Mouse (Mus musculus) intestine, embryonic 15.5 days (tissue): ENCODE results near the gene Tmem174. TPM values are rescaled to one million over a fixed set of nuclear protein-coding genes. Genes with fewer than 3 reads are reported as not detected.

Source experiments
- ATAC-seq: fragments of 200-750 bp; cut with Nextera tagmentation; 2 replicates; pipeline ENCODE4 v1.8.0; 2017; ENCODE audit warnings: moderate TSS enrichment, moderate library complexity
- H3K27ac ChIP-seq: fragments of 300-500 bp; sonication (generic); 2 replicates; pipeline ENCODE4 v1.5.1; 2015; ENCODE audit warnings: mild to moderate bottlenecking, inconsistent platforms
- H3K27me3 ChIP-seq: fragments of 300-500 bp; sonication (generic); replicated peaks from 2 replicates; pipeline ENCODE4 v1.6.1; 2015; ENCODE audit warnings: inconsistent platforms
- H3K36me3 ChIP-seq: fragments of 300-500 bp; sonication (generic); 2 replicates; pipeline ENCODE4 v1.6.1; 2015; ENCODE audit warnings: inconsistent platforms
- H3K4me1 ChIP-seq: fragments of 300-500 bp; sonication (generic); replicated peaks from 2 replicates; pipeline ENCODE4 v1.6.1; 2015; ENCODE audit warnings: inconsistent platforms
- H3K4me2 ChIP-seq: fragments of 300-500 bp; sonication (generic); replicated peaks from 2 replicates; pipeline ENCODE4 v1.6.1; 2015; ENCODE audit warnings: mild to moderate bottlenecking, inconsistent platforms
- H3K4me3 ChIP-seq: fragments of 300-500 bp; sonication (generic); replicated peaks from 2 replicates; pipeline ENCODE4 v1.5.1; 2015; ENCODE audit warnings: inconsistent platforms
- H3K9ac ChIP-seq: fragments of 300-500 bp; sonication (generic); 2 replicates; pipeline ENCODE4 v1.6.1; 2015; ENCODE audit warnings: inconsistent platforms
- H3K9me3 ChIP-seq: fragments of 300-500 bp; sonication (generic); 2 replicates; pipeline ENCODE4 v1.6.1; 2016; ENCODE audit warnings: inconsistent platforms
- WGBS: fragments of 180-500 bp; shearing (Covaris S2); methylation state at CpG from one replicate; pipeline ENCODE4 v1.1.7; 2015; 5-methylcytosine and 5-hydroxymethylcytosine counted together
- polyA plus RNA-seq: library from polyadenylated mRNA; unstranded; fragments of >200 nt; fragmentation: Nextera tagmentation; extraction: Ambion mirVana; gene quantifications from 2 replicates; pipeline ENCODE4 v1.2.1, GENCODE M21; 2015

Gene Tmem174
- 0.06 and 0.09 TPM in 2 replicates for polyA plus RNA-seq

- no peak within 1 kb of the TSS for H3K4me3 ChIP-seq
- ATAC-seq: no peak
- H3K36me3 ChIP-seq: no peaks in the 10 kb centered on the region
- H3K9ac ChIP-seq: no peak within 1 kb of the TSS
- peak within 1 kb of the TSS; percentile 86 for H3K27ac ChIP-seq
- no peaks in the 10 kb centered on the region for H3K27me3 ChIP-seq
- WGBS: 82% methylated on average over 12 of the region's 12 CpGs
- H3K9me3 ChIP-seq: no peaks in the 10 kb centered on the region
- 0 out of 2 replicates have a peak, but pooled peaks cover 4% of the 10 kb centered on the region for H3K4me1 ChIP-seq
- H3K4me2 ChIP-seq: no peak within 1 kb of the TSS
These were observed at the start of gene Tmem174 for GRCm38 (mm10) chr13:98637145-98637544. TSS of gene Tmem174 (minus strand) at chr13:98637410.

- Histone ChIP-seq H3K27ac (peak overlapping the region; percentile 82), H3K9ac (no peak overlapping the region), H3K4me1 (peaks cover 16% of the 10 kb centered on the region), H3K9me3 (no peaks in the 10 kb centered on the region), H3K4me3 (no peak overlapping the region), H3K4me2 (no peak overlapping the region), H3K27me3 (no peaks in the 10 kb centered on the region), H3K36me3 (no peaks in the 10 kb centered on the region)
- WGBS: 53% methylated on average over 9 of the region's 9 CpGs
- ATAC-seq: peak; percentile 34
These were observed 47.1 kb upstream of the Tmem174 start for GRCm38 (mm10) chr13:98684144-98684900.

GRCm38 (mm10) chr13:98683412-98683811, 46.2 kb upstream of the Tmem174 start:
- no peak for ATAC-seq
- no peaks in the 10 kb centered on the region for H3K27me3 ChIP-seq
- no peaks in the 10 kb centered on the region for H3K36me3 ChIP-seq
- peaks cover 18% of the 10 kb centered on the region for H3K4me1 ChIP-seq
- WGBS: 81% methylated on average over 2 of the region's 2 CpGs
- H3K4me3 ChIP-seq: no peak overlapping the region
- no peaks in the 10 kb centered on the region for H3K9me3 ChIP-seq
- no peak overlapping the region for H3K4me2 ChIP-seq
- H3K27ac ChIP-seq: no peak overlapping the region; the same call in 1 of the 2 replicates
- H3K9ac ChIP-seq: no peak overlapping the region

GRCm38 (mm10) chr13:98680470-98681060, 43.4 kb upstream of the Tmem174 start:
- H3K9ac ChIP-seq: no peak overlapping the region
- peak; percentile 53 for ATAC-seq

GRCm38 (mm10) chr13:98679631-98680041, 42.4 kb upstream of the Tmem174 start:
- Histone ChIP-seq H3K4me3 (no peak overlapping the region), H3K4me2 (no peak overlapping the region), H3K27me3 (no peaks in the 10 kb centered on the region), H3K4me1 (peaks cover 18% of the 10 kb centered on the region), H3K9me3 (no peaks in the 10 kb centered on the region), H3K36me3 (no peaks in the 10 kb centered on the region), H3K9ac (no peak overlapping the region), H3K27ac (no peak overlapping the region)
- peak; percentile 11; the same call in 1 of the 2 replicates for ATAC-seq
- WGBS: 31% methylated on average over 4 of the region's 4 CpGs

More at GRCm38 (mm10) chr13:98680470-98681060, 43.4 kb upstream of the Tmem174 start:
- Histone ChIP-seq H3K27ac (0 out of 2 replicates have a peak overlapping the region, but pooled peaks have one; percentile 22), H3K27me3 (no peaks in the 10 kb centered on the region), H3K36me3 (no peaks in the 10 kb centered on the region), H3K4me1 (peaks cover 18% of the 10 kb centered on the region), H3K4me3 (no peak overlapping the region), H3K9me3 (no peaks in the 10 kb centered on the region), H3K4me2 (no peak overlapping the region)
- 53% methylated on average over 5 of the region's 5 CpGs for WGBS

- H3K27ac ChIP-seq: no peak overlapping the region
- H3K36me3 ChIP-seq: no peaks in the 10 kb centered on the region
- H3K27me3 ChIP-seq: no peaks in the 10 kb centered on the region
- no peaks in the 10 kb centered on the region for H3K9me3 ChIP-seq
- no peak for ATAC-seq
- 100% methylated on average over 1 of the region's 1 CpGs for WGBS
- no peak overlapping the region for H3K4me2 ChIP-seq
- no peak overlapping the region for H3K4me3 ChIP-seq
- H3K4me1 ChIP-seq: peaks cover 18% of the 10 kb centered on the region
- H3K9ac ChIP-seq: no peak overlapping the region
These were observed 42.0 kb upstream of the Tmem174 start for GRCm38 (mm10) chr13:98679230-98679629.

- H3K27me3 ChIP-seq: no peaks in the 10 kb centered on the region
- 71% methylated on average over 4 of the region's 4 CpGs for WGBS
- no peaks in the 10 kb centered on the region for H3K9me3 ChIP-seq
- no peaks in the 10 kb centered on the region for H3K36me3 ChIP-seq
- 0 out of 2 replicates have a peak, but pooled peaks cover under 1% of the 10 kb centered on the region for H3K4me1 ChIP-seq
- no peak overlapping the region for H3K9ac ChIP-seq
- H3K4me3 ChIP-seq: no peak overlapping the region
- no peak for ATAC-seq
- no peak overlapping the region for H3K4me2 ChIP-seq
- no peak overlapping the region for H3K27ac ChIP-seq
These were observed 36.7 kb upstream of the Tmem174 start for GRCm38 (mm10) chr13:98673922-98674321.

GRCm38 (mm10) chr13:98669296-98669695, 32.1 kb upstream of the Tmem174 start:
- Histone ChIP-seq H3K27ac (no peak overlapping the region), H3K9ac (no peak overlapping the region), H3K9me3 (no peaks in the 10 kb centered on the region), H3K4me1 (no peaks in the 10 kb centered on the region), H3K4me2 (no peak overlapping the region), H3K36me3 (no peaks in the 10 kb centered on the region), H3K27me3 (no peaks in the 10 kb centered on the region), H3K4me3 (no peak overlapping the region)
- no peak for ATAC-seq
- 77% methylated on average over 3 of the region's 3 CpGs for WGBS

GRCm38 (mm10) chr13:98667316-98667715, 30.1 kb upstream of the Tmem174 start:
- Histone ChIP-seq H3K4me3 (no peak overlapping the region), H3K4me1 (no peaks in the 10 kb centered on the region), H3K27me3 (no peaks in the 10 kb centered on the region), H3K27ac (no peak overlapping the region), H3K36me3 (no peaks in the 10 kb centered on the region), H3K4me2 (no peak overlapping the region), H3K9me3 (no peaks in the 10 kb centered on the region), H3K9ac (no peak overlapping the region)
- WGBS: 48% methylated on average over 3 of the region's 3 CpGs
- peak; percentile 91 for ATAC-seq

- 82% methylated on average over 10 of the region's 10 CpGs for WGBS
- ATAC-seq: no peak
These were observed 28.0 kb upstream of the Tmem174 start for GRCm38 (mm10) chr13:98665240-98665639.

GRCm38 (mm10) chr13:98662173-98662675, 25.0 kb upstream of the Tmem174 start:
- ATAC-seq: no peak
- H3K4me1 ChIP-seq: no peaks in the 10 kb centered on the region
- 81% methylated on average over 4 of the region's 4 CpGs for WGBS
- no peak overlapping the region for H3K27ac ChIP-seq
- H3K36me3 ChIP-seq: no peaks in the 10 kb centered on the region
- H3K9ac ChIP-seq: no peak overlapping the region
- no peak overlapping the region for H3K4me3 ChIP-seq
- no peak overlapping the region for H3K4me2 ChIP-seq
- no peaks in the 10 kb centered on the region for H3K27me3 ChIP-seq
- H3K9me3 ChIP-seq: no peaks in the 10 kb centered on the region

More at GRCm38 (mm10) chr13:98665240-98665639, 28.0 kb upstream of the Tmem174 start:
- Histone ChIP-seq H3K4me3 (no peak overlapping the region), H3K4me1 (no peaks in the 10 kb centered on the region), H3K27ac (no peak overlapping the region), H3K27me3 (no peaks in the 10 kb centered on the region), H3K9me3 (no peaks in the 10 kb centered on the region), H3K36me3 (no peaks in the 10 kb centered on the region), H3K9ac (no peak overlapping the region), H3K4me2 (no peak overlapping the region)

- H3K36me3 ChIP-seq: no peaks in the 10 kb centered on the region
- 75% methylated on average over 16 of the region's 16 CpGs for WGBS
- H3K4me3 ChIP-seq: no peak overlapping the region
- no peak for ATAC-seq
- H3K4me1 ChIP-seq: peaks cover 26% of the 10 kb centered on the region
- H3K27ac ChIP-seq: no peak overlapping the region
- H3K9ac ChIP-seq: no peak overlapping the region
- no peak overlapping the region for H3K4me2 ChIP-seq
- H3K9me3 ChIP-seq: no peaks in the 10 kb centered on the region
- H3K27me3 ChIP-seq: no peaks in the 10 kb centered on the region
These were observed 18.8 kb upstream of the Tmem174 start for GRCm38 (mm10) chr13:98656034-98656471.
